Mouse (Mus musculus): ENCODE measurements at regions not wholly inside any gene's neighbourhood (a gene's known extent, or its start where the extent isn't known, plus 50 kb on each side); places are given as distances from the start of the nearest gene placed in this dataset.

GRCm38 (mm10) chr5:3269760-3270159 lies 71.5 kb upstream of the Cdk6 start:
- TF ChIP-seq HCFC1 (IDR thresholded peaks at IDR 0.05; ENCODE audit: borderline replicate concordance, insufficient read depth, low read length), result no peak
- no peak for TF ChIP-seq CHD2 (IDR thresholded peaks at IDR 0.05; ENCODE audit: low read depth, low read length)
- no peak for TF ChIP-seq ZC3H11A (IDR thresholded peaks at IDR 0.05; ENCODE audit: borderline replicate concordance, low read depth, low read length)
